Mouse (Mus musculus) colon, adult 2 months (tissue): ENCODE results near the gene Ttll1. TPM values are rescaled to one million over a fixed set of nuclear protein-coding genes. Genes with fewer than 3 reads are reported as not detected.

ENCODE experiments used
- polyA plus RNA-seq: library from polyadenylated mRNA; depleted of rRNA; stranded (reverse); fragments of >200 nt; gene quantifications from 2 replicates; pipeline ENCODE4 v1.2.3, GENCODE M21; 2012; rRNA removed

Ttll1 gene
- 6.0 and 7.4 TPM in 2 replicates for polyA plus RNA-seq

DNA sequence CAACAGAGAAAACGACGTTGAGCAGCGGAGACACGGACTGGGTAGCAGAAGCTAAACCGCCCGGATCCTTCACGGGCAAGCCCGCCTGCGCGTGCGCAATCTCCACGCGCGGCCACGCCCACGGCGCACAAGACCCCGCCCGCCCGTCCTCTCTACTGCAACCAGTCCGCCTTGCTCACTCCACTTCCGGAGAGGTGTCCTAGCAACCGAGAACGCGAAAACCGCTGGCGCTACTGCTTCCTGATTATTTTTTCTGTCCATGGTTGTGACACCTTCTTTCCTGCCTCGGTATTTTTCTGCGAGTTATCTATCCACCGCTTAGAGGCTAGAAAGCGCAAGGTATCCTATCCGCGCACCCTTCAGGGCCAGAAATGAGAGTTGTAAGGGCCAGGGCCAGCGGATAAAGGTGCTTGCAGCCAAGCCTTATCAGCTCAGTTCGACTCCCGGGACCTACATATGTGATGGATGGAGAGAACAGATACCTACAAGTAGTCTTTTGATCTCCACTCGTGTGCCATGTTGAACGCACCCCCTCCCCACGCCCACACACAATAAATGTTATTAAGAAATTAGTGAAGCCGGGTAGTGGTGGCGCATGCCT, at the start of gene Ttll1:
Ttll1 (minus strand) TSS at position 89 of the 601 bp plus-strand sequence.

DNA sequence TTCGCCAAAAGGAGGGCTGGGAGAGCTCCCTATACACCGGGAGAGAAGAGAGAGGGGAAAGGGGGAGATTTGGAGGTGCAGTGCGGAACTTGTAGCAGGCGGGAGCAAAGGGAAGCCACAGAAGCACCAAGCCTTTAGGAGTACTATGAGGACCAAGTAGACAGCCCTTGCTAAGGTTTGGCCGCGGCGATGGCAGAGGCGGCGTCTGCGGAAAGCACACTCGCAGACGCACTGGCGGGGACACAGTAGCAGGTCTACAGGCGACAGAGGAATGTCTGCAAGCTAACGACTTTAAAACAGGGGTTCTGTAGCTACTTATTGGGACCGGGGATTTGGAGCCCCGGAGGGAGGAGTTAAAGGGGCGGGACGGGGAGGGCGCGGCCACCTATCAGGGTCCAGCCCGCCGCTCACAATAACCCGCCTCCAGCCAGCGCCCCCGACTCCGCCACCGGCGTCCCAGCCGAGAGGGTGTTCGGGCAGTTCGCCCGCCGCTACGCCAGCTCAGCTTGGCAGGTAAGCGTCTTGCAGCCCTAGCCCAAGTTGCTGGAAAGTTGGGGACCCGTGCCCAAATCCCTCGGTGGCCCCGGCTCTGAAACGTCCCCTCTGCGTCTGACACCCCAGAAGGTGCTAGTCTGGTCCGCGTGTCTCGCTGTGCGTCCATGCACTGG, 15.9 kb upstream of the Ttll1 start, which contains the start of gene Bik:
Bik (plus strand) TSS at position 439 of the 668 bp plus-strand sequence.

DNA sequence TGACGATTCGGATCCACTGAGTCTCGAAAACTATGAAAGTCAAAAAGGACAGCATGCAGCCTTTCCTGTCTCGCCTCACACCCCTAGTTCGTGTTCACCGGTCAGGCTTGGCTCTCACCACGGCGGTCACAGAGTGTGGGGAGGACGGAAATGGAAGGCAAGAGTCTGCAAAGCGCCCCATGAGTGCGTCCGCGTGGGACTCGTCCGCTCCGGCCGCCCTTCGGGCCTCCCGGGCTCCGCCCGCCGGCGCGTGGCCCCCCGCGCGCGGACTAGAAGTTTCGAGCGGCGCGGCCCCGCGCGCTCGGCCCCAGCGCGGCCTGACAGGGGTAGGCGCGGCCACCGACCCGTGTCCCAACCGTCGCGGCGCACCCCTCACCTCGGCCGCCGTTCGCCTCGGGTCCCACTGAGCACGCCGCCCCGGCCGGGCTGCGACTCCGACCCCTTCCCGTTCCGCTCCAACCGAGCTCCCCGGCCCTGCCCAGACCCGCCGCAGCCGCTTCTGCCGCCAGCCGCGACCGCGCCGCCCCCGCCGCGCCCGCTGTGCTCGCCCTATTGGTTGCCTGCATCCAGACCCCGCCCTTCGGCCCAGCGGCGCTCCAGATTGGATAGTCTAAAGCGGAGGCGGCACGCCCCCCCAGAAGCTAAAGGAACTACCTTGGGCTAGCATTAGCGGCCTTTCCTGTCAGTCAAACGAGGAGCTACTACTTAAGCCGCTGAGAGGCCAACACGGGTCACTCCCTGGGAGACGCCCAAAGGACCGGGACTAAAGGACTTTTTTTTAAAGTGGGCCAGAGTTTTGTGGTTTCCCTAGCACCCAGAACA, 46.4 kb downstream of the Ttll1 start, which contains the start of gene Pacsin2:
Pacsin2 (minus strand) TSS at position 524 of the 822 bp plus-strand sequence.

Other genes starting within 250 kb of the Ttll1 start
- gene Arfgap3, start 160.6 kb downstream of the Ttll1 start, polyA plus RNA-seq, result 69.5 and 82.3 TPM in 2 replicates
- gene Pacsin2, start 46.3 kb downstream of the Ttll1 start, polyA plus RNA-seq, result 71.5 and 72.2 TPM in 2 replicates
- gene Bik, start 16.0 kb upstream of the Ttll1 start, polyA plus RNA-seq, result 12.6 and 24.5 TPM in 2 replicates
- gene Tspo, start 52.7 kb upstream of the Ttll1 start, polyA plus RNA-seq, result 507 and 539 TPM in 2 replicates
- 25.0 and 30.4 TPM in 2 replicates for gene Mcat, start 52.9 kb upstream of the Ttll1 start, polyA plus RNA-seq
- gene Ttll12, start 84.3 kb upstream of the Ttll1 start, polyA plus RNA-seq, result 24.5 and 28.4 TPM in 2 replicates
- gene Scube1, start 214.1 kb upstream of the Ttll1 start, polyA plus RNA-seq, result 12.8 and 16.2 TPM in 2 replicates